Mouse (Mus musculus): Measurements from ENCODE around the gene Phf7. TPM values are rescaled to one million over a fixed set of nuclear protein-coding genes. Genes with fewer than 3 reads are reported as not detected.

The Phf7 gene
- polyA plus RNA-seq, 1 experiment, result 2.3 TPM

- peaks cover 6% of the 10 kb centered on the region for H3K4me1 ChIP-seq (ENCODE audit: control insufficient read depth, insufficient read depth, insufficient read length, low read length)
- H3K4me3 ChIP-seq (ENCODE audit: low read depth, low read length), result no peak overlapping the region
- no peak overlapping the region for H3K27ac ChIP-seq (ENCODE audit: insufficient read depth, low read depth, low read length)
- TF ChIP-seq POLR2A (IDR thresholded peaks at IDR 0.05; ENCODE audit: low read depth, low read length), result no peak
- no peak for TF ChIP-seq CTCF (IDR thresholded peaks at IDR 0.05; ENCODE audit: extremely low read depth, insufficient read length, insufficient replicate concordance, low read depth, low read length)
- 63% methylated on average over 16 of the region's 16 CpGs for WGBS
- H3K27me3 ChIP-seq (ENCODE audit: control insufficient read depth, insufficient read depth, low read length), result no peaks in the 10 kb centered on the region
- H3K36me3 ChIP-seq (ENCODE audit: control insufficient read depth, insufficient read depth, low read length), result peaks cover 24% of the 10 kb centered on the region
Observed at GRCm38 (mm10) chr14:31197547-31198516, 53.3 kb downstream of the Phf7 start.

GRCm38 (mm10) chr14:31195968-31196367 is 55.1 kb downstream of the Phf7 start:
- TF ChIP-seq CTCF (IDR thresholded peaks at IDR 0.05; ENCODE audit: extremely low read depth, insufficient read length, insufficient replicate concordance, low read depth, low read length) (peak; percentile 25; the same call in 1 of the 2 replicates), POLR2A (IDR thresholded peaks at IDR 0.05; ENCODE audit: low read depth, low read length) (no peak)
- no peak overlapping the region for H3K27ac ChIP-seq (ENCODE audit: insufficient read depth, low read depth, low read length)
- no peak overlapping the region for H3K4me3 ChIP-seq (ENCODE audit: low read depth, low read length)
- H3K4me1 ChIP-seq (ENCODE audit: control insufficient read depth, insufficient read depth, insufficient read length, low read length), result peaks cover 6% of the 10 kb centered on the region
- H3K36me3 ChIP-seq (ENCODE audit: control insufficient read depth, insufficient read depth, low read length), result peaks cover 27% of the 10 kb centered on the region
- no peaks in the 10 kb centered on the region for H3K27me3 ChIP-seq (ENCODE audit: control insufficient read depth, insufficient read depth, low read length)

DNA sequence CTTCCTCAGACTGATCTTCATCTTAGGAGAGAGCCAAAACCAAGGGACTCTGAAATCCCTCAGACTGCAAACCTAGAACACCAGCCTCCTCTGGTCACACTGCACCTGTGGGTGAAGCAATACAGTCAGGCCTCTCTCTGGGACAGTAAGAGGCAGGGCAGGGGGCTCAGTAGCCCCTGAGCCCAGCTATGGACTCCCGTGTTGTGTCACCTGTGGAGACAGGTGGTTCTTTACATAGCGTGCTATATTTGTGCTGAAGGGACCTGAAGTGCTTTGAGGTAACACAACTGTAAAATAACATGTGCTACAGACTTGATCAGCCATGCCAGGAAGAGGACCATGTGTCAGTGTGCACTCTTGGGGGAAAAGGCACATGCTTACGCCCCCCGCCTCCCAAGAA is 55.6 kb downstream of the Phf7 start:
- WGBS, result 90% methylated on average over 4 of the region's 4 CpGs
- Histone ChIP-seq H3K4me1 (ENCODE audit: control insufficient read depth, insufficient read depth, insufficient read length, low read length) (peaks cover 6% of the 10 kb centered on the region), H3K4me3 (ENCODE audit: low read depth, low read length) (no peak overlapping the region), H3K27ac (ENCODE audit: insufficient read depth, low read depth, low read length) (no peak overlapping the region), H3K36me3 (ENCODE audit: control insufficient read depth, insufficient read depth, low read length) (peaks cover 29% of the 10 kb centered on the region), H3K27me3 (ENCODE audit: control insufficient read depth, insufficient read depth, low read length) (no peaks in the 10 kb centered on the region)
- TF ChIP-seq POLR2A (IDR thresholded peaks at IDR 0.05; ENCODE audit: low read depth, low read length), result no peak
- TF ChIP-seq CTCF (IDR thresholded peaks at IDR 0.05; ENCODE audit: extremely low read depth, insufficient read length, insufficient replicate concordance, low read depth, low read length), result no peak

- H3K27me3 ChIP-seq (ENCODE audit: control insufficient read depth, insufficient read depth, low read length), result no peaks in the 10 kb centered on the region
- H3K36me3 ChIP-seq (ENCODE audit: control insufficient read depth, insufficient read depth, low read length), result peaks cover 32% of the 10 kb centered on the region
- 66% methylated on average over 14 of the region's 14 CpGs for WGBS
- H3K4me1 ChIP-seq (ENCODE audit: control insufficient read depth, insufficient read depth, insufficient read length, low read length), result peaks cover 6% of the 10 kb centered on the region
- TF ChIP-seq POLR2A (IDR thresholded peaks at IDR 0.05; ENCODE audit: low read depth, low read length), result no peak
- no peak for TF ChIP-seq CTCF (IDR thresholded peaks at IDR 0.05; ENCODE audit: extremely low read depth, insufficient read length, insufficient replicate concordance, low read depth, low read length)
- H3K4me3 ChIP-seq (ENCODE audit: low read depth, low read length), result no peak overlapping the region
- no peak overlapping the region; the same call in 1 of the 2 replicates for H3K27ac ChIP-seq (ENCODE audit: insufficient read depth, low read depth, low read length)
Observed at GRCm38 (mm10) chr14:31194891-31195513, 56.1 kb downstream of the Phf7 start.

- Histone ChIP-seq H3K27ac (ENCODE audit: insufficient read depth, low read depth, low read length) (no peak overlapping the region), H3K4me3 (ENCODE audit: low read depth, low read length) (no peak overlapping the region), H3K36me3 (ENCODE audit: control insufficient read depth, insufficient read depth, low read length) (peaks cover 34% of the 10 kb centered on the region), H3K27me3 (ENCODE audit: control insufficient read depth, insufficient read depth, low read length) (no peaks in the 10 kb centered on the region), H3K4me1 (ENCODE audit: control insufficient read depth, insufficient read depth, insufficient read length, low read length) (peaks cover 6% of the 10 kb centered on the region)
- 82% methylated on average over 2 of the region's 2 CpGs for WGBS
- no peak for TF ChIP-seq CTCF (IDR thresholded peaks at IDR 0.05; ENCODE audit: extremely low read depth, insufficient read length, insufficient replicate concordance, low read depth, low read length)
- no peak for TF ChIP-seq POLR2A (IDR thresholded peaks at IDR 0.05; ENCODE audit: low read depth, low read length)
Observed at GRCm38 (mm10) chr14:31194441-31194840, 56.7 kb downstream of the Phf7 start.

DNA sequence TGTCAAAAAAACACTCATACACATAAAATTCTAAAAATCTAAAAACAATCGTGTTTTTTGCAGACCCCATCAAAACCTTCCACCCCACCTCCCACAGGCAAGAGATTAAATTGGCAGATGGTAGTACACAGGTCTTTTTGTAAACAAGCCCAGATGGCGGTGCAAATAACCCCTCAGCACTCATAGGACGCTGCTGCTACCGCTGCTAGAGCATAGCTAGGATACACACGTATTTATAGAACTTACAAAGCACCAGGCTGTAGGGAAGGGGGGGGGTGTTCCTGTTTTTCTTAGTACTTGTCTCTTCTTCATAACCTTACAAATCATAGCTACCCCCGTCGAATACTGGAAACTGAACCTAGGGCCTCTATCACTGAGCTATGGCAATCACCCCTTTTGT is 57.3 kb downstream of the Phf7 start:
- no peak overlapping the region for H3K27ac ChIP-seq (ENCODE audit: insufficient read depth, low read depth, low read length)
- H3K4me3 ChIP-seq (ENCODE audit: low read depth, low read length), result no peak overlapping the region
- 74% methylated on average over 7 of the region's 7 CpGs for WGBS
- H3K4me1 ChIP-seq (ENCODE audit: control insufficient read depth, insufficient read depth, insufficient read length, low read length), result peaks cover 6% of the 10 kb centered on the region
- H3K27me3 ChIP-seq (ENCODE audit: control insufficient read depth, insufficient read depth, low read length), result no peaks in the 10 kb centered on the region
- TF ChIP-seq CTCF (IDR thresholded peaks at IDR 0.05; ENCODE audit: extremely low read depth, insufficient read length, insufficient replicate concordance, low read depth, low read length), result no peak
- TF ChIP-seq POLR2A (IDR thresholded peaks at IDR 0.05; ENCODE audit: low read depth, low read length), result no peak
- peaks cover 40% of the 10 kb centered on the region for H3K36me3 ChIP-seq (ENCODE audit: control insufficient read depth, insufficient read depth, low read length)

- WGBS, result 31% methylated on average over 2 of the region's 2 CpGs
- Histone ChIP-seq H3K27me3 (ENCODE audit: control insufficient read depth, insufficient read depth, low read length) (no peaks in the 10 kb centered on the region), H3K4me1 (ENCODE audit: control insufficient read depth, insufficient read depth, insufficient read length, low read length) (peaks cover 4% of the 10 kb centered on the region; the same call in 1 of the 2 replicates), H3K27ac (ENCODE audit: insufficient read depth, low read depth, low read length) (no peak overlapping the region), H3K36me3 (ENCODE audit: control insufficient read depth, insufficient read depth, low read length) (peaks cover 51% of the 10 kb centered on the region), H3K4me3 (ENCODE audit: low read depth, low read length) (no peak overlapping the region)
- no peak for TF ChIP-seq CTCF (IDR thresholded peaks at IDR 0.05; ENCODE audit: extremely low read depth, insufficient read length, insufficient replicate concordance, low read depth, low read length)
- TF ChIP-seq POLR2A (IDR thresholded peaks at IDR 0.05; ENCODE audit: low read depth, low read length), result no peak
Observed at GRCm38 (mm10) chr14:31191936-31192335, 59.2 kb downstream of the Phf7 start.
